Mouse (Mus musculus) intestine, embryonic 16.5 days (tissue): ENCODE measurements around the gene Ctsd. TPM values are rescaled to one million over a fixed set of nuclear protein-coding genes. Genes with fewer than 3 reads are reported as not detected.

ENCODE experiments used
- ATAC-seq: fragments of 200-750 bp; cut with Nextera tagmentation; 2 replicates; pipeline ENCODE4 v1.8.0; 2017; ENCODE audit warnings: moderate TSS enrichment, moderate library complexity
- H3K27ac ChIP-seq: fragments of 300-500 bp; sonication (generic); 2 replicates; pipeline ENCODE4 v1.5.1; 2014; ENCODE audit warnings: mild to moderate bottlenecking, low read length
- H3K27me3 ChIP-seq: fragments of 300-500 bp; sonication (generic); replicated peaks from 2 replicates; pipeline ENCODE4 v1.6.1; 2014; ENCODE audit warnings: low read length, control low read depth, mixed read lengths; ENCODE audit not compliant: control insufficient read depth, insufficient read depth
- H3K36me3 ChIP-seq: fragments of 300-500 bp; sonication (generic); 2 replicates; pipeline ENCODE4 v1.6.1; 2014; ENCODE audit warnings: low read length, control low read depth; ENCODE audit not compliant: control insufficient read depth, insufficient read depth
- H3K4me1 ChIP-seq: fragments of 300-500 bp; sonication (generic); 2 replicates; pipeline ENCODE4 v1.6.1; 2014; ENCODE audit warnings: low read length, control low read depth, mixed read lengths; ENCODE audit not compliant: control insufficient read depth, insufficient read depth
- H3K4me2 ChIP-seq: fragments of 300-500 bp; sonication (generic); 2 replicates; pipeline ENCODE4 v1.6.1; 2014; ENCODE audit warnings: low read depth, low read length, control low read depth
- H3K4me3 ChIP-seq: fragments of 300-500 bp; sonication (generic); 2 replicates; pipeline ENCODE4 v1.5.1; 2014; ENCODE audit warnings: mild to moderate bottlenecking, low read length
- H3K9ac ChIP-seq: fragments of 300-500 bp; sonication (generic); 2 replicates; pipeline ENCODE4 v1.6.1; 2014; ENCODE audit warnings: low read depth, low read length
- H3K9me3 ChIP-seq: fragments of 300-500 bp; sonication (generic); 2 replicates; pipeline ENCODE4 v1.6.1; 2016; ENCODE audit warnings: low read length, control low read depth; ENCODE audit not compliant: control insufficient read depth
- whole genome bisulfite sequencing: fragments of 180-500 bp; shearing (Covaris S2); extraction: QIAGEN DNeasy Blood & Tissue Kit; methylation state at CpG from one replicate; pipeline ENCODE4 v1.1.7; 2014; 5-methylcytosine and 5-hydroxymethylcytosine counted together
- polyA plus RNA-seq: library from polyadenylated mRNA; unstranded; fragments of >200 nt; fragmentation: Nextera tagmentation; extraction: Ambion mirVana; gene quantifications from 2 replicates; pipeline ENCODE4 v1.2.1, GENCODE M21; 2015

Ctsd gene
- polyA plus RNA-seq, 1 experiment from 2014 or later, result 395 TPM

DNA sequence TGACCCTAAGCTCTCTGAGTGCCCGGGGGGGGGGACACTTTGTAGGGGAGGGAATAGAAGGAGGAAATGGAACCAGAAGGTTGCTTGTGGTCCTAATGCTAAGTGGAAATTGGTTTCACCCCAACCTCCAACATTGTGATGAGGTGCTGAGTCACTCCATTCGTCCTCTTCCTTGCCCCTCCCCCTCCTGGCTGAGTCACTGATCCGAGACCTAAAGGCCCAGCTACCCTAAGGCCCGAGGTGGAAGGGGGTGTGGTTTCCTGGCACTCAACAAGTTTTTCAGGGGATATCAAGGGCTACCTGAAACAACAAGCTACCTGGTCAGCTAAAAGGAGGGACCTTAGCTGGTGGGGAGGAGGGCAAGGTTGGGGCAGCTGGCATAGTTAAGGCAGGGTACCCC is 5.4 kb upstream of the Ctsd start:
- 35% methylated on average over 4 of the region's 4 CpGs for WGBS
- Histone ChIP-seq H3K4me1 (peaks cover 1% of the 10 kb centered on the region; the same call in 1 of the 2 replicates), H3K9ac (no peak overlapping the region), H3K27me3 (no peaks in the 10 kb centered on the region), H3K27ac (no peak overlapping the region), H3K4me3 (no peak overlapping the region), H3K4me2 (no peak overlapping the region), H3K9me3 (no peaks in the 10 kb centered on the region), H3K36me3 (no peaks in the 10 kb centered on the region)
- no peak for ATAC-seq

DNA sequence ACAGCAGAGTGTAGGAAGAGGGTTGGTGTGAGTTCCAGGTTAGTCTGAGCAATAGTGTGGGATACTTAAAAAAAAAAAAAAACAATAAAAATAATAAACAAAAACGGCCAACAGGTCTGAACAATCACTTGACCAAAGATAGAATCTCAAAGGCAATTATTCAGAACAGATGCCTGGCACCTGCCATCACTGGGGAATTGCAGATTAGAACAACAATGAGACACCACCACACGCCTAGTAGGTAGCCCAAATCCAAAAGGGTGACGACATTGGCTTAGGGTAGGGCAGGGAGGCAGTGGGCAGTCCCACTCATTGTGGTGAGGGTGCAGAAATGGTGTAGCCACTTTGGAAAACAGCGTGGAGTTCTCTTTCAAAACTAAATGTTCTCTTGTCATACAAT is 3.8 kb upstream of the Ctsd start:
- no peak overlapping the region for H3K4me3 ChIP-seq
- 64% methylated on average over 4 of the region's 4 CpGs for WGBS
- H3K27me3 ChIP-seq, result no peaks in the 10 kb centered on the region
- no peak for ATAC-seq
- H3K9ac ChIP-seq, result no peak overlapping the region
- H3K4me2 ChIP-seq, result no peak overlapping the region
- H3K27ac ChIP-seq, result no peak overlapping the region
- no peaks in the 10 kb centered on the region for H3K9me3 ChIP-seq
- H3K36me3 ChIP-seq, result no peaks in the 10 kb centered on the region
- peaks cover 8% of the 10 kb centered on the region for H3K4me1 ChIP-seq

- Histone ChIP-seq H3K4me3 (no peak overlapping the region), H3K9ac (no peak overlapping the region), H3K4me2 (no peak overlapping the region), H3K36me3 (no peaks in the 10 kb centered on the region), H3K4me1 (peaks cover 13% of the 10 kb centered on the region), H3K9me3 (no peaks in the 10 kb centered on the region), H3K27ac (no peak overlapping the region), H3K27me3 (no peaks in the 10 kb centered on the region)
- ATAC-seq, result no peak
- WGBS, result 73% methylated on average over 3 of the region's 3 CpGs
Observed at GRCm38 (mm10) chr7:142391108-142391507, 3.3 kb upstream of the Ctsd start.

DNA sequence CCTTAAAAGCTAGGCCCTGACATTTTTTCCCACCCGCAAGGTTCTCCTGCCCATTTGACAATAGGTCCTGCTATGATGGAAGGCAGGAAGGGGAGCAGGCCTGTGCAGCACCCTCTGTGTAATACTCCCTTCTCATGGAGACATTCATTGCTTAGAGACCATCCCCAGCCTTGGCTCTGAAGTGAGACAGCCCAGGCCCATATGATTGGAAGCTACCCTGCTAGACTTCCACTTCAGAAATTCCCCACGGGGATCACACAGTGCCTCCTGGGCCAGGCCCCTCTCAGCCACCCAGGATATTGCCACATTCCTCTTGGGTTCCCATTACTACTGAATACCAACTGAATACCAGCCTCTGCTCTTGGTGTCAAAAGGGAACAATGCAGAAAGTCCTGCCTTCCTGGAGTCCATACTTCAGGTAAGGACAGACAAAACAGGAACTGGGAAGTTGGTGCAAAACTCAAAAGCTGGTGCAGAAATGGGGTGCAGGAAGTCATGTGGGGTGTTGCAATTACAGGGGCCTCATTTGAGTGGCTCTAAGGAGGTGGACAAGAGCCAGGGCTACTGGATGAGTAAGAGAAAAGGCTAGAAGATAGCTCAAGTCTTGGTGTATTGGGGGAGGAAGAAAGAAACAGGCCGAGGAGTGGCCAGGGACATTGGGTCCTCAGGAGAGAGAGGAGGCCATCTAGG is 2.3 kb upstream of the Ctsd start:
- Histone ChIP-seq H3K9ac (no peak overlapping the region), H3K4me1 (peaks cover 22% of the 10 kb centered on the region), H3K36me3 (peaks cover 2% of the 10 kb centered on the region; the same call in 1 of the 2 replicates), H3K27me3 (no peaks in the 10 kb centered on the region), H3K4me2 (no peak overlapping the region), H3K4me3 (no peak overlapping the region), H3K27ac (no peak overlapping the region), H3K9me3 (no peaks in the 10 kb centered on the region)
- WGBS, result 91% methylated on average over 3 of the region's 3 CpGs
- ATAC-seq, result no peak

DNA sequence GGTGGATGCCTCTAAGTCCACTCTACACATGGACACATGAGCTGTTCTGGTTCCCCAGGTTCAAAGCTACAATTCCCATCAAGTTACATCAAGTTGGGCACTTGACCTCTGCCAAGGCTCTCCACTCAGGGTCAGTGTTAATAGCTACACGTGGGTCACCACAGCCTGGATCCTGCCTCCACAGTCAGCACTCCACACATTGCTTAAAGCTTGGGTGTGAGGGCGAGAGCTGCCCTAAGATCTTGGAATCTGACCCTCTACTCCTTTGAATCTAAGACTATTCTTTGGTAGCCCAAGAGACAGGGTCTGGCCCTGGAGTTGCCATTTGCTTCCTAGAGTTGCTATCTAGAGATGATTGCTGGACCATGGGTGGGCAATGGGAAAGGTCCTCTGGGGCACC is 902 bp upstream of the Ctsd start:
- H3K4me3 ChIP-seq, result no peak overlapping the region
- no peak overlapping the region for H3K9ac ChIP-seq
- H3K36me3 ChIP-seq, result peaks cover 8% of the 10 kb centered on the region; the same call in 1 of the 2 replicates
- no peak for ATAC-seq
- peaks cover 22% of the 10 kb centered on the region for H3K4me1 ChIP-seq
- no peak overlapping the region; the same call in 1 of the 2 replicates for H3K27ac ChIP-seq
- WGBS, result 97% methylated on average over 2 of the region's 2 CpGs
- H3K4me2 ChIP-seq, result no peak overlapping the region
- no peaks in the 10 kb centered on the region for H3K9me3 ChIP-seq
- H3K27me3 ChIP-seq, result no peaks in the 10 kb centered on the region

GRCm38 (mm10) chr7:142388198-142388597 is 360 bp upstream of the Ctsd start:
- Histone ChIP-seq H3K4me2 (peak overlapping the region; percentile 93), H3K9ac (0 out of 2 replicates have a peak overlapping the region, but pooled peaks have one; percentile 5), H3K4me1 (peaks cover 22% of the 10 kb centered on the region), H3K36me3 (peaks cover 12% of the 10 kb centered on the region), H3K4me3 (peak overlapping the region; percentile 92), H3K9me3 (no peaks in the 10 kb centered on the region), H3K27ac (peak overlapping the region; percentile 81), H3K27me3 (no peaks in the 10 kb centered on the region)
- no peak for ATAC-seq
- WGBS, result 89% methylated on average over 1 of the region's 1 CpGs

GRCm38 (mm10) chr7:142386621-142387201 is 1.1 kb downstream of the Ctsd start:
- peak overlapping the region; percentile 52; the same call in 1 of the 2 replicates for H3K27ac ChIP-seq
- WGBS, result 37% methylated on average over 6 of the region's 6 CpGs
- peak overlapping the region; percentile 87 for H3K9ac ChIP-seq
- H3K4me3 ChIP-seq, result peak overlapping the region; percentile 92
- peaks cover 22% of the 10 kb centered on the region for H3K4me1 ChIP-seq
- no peaks in the 10 kb centered on the region for H3K27me3 ChIP-seq
- H3K36me3 ChIP-seq, result peaks cover 27% of the 10 kb centered on the region
- ATAC-seq, result peak; percentile 17; the same call in 1 of the 2 replicates
- no peaks in the 10 kb centered on the region for H3K9me3 ChIP-seq
- H3K4me2 ChIP-seq, result peak overlapping the region; percentile 93

DNA sequence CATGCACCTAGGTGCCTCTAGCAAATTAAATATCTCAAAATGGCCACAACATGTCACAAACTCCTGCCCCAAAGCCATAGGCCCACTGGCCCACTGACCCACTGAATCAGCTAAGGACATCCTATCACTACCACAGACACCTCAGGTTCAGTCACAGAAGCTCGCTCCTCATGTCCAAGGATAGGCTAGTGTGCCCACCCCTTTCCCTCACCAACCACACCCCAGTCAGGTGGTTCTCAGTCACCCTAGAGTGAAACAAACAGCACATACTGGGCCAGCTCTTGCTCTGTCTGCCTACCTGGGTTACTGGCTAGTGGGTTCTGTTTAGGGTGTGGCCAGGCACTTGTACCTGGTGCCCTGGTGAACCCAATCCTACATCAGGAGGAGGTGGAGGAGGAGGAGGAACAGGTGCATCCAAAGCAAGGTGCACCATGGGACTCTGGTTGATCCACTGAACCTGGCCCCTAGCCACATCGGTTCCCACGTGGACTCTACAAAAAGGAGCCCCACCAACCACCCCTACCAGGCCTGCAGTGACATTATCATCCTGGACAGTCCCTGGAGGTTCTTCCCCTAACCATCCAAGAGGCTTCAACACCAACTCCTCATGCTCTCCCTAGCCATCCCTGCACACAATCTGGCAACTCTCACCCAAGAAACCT is 2.0 kb downstream of the Ctsd start:
- Histone ChIP-seq H3K27me3 (no peaks in the 10 kb centered on the region), H3K36me3 (peaks cover 34% of the 10 kb centered on the region), H3K4me1 (peaks cover 22% of the 10 kb centered on the region), H3K9me3 (no peaks in the 10 kb centered on the region), H3K27ac (no peak overlapping the region), H3K4me2 (peak overlapping the region; percentile 93), H3K9ac (peak overlapping the region; percentile 87), H3K4me3 (peak overlapping the region; percentile 92)
- WGBS, result 77% methylated on average over 3 of the region's 3 CpGs
- no peak for ATAC-seq

DNA sequence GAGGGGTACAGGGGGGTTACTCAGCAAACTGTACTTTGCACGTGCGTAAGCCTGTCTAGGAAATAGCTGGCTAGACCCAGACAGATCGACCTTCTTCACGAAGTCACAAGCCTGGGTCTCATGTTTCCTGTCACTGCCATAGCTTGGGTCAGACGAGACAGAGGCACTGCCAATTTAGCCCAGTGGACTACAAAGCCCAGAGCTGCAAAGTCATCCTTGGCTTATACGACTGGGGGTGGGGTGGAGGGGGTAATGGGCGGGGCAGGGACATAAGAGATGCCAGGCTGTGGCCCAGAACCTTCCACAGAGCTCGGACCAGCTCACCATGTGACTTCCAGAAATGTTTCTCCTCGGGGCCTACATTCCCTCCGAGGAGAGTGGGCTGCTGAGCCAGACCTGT is 3.5 kb downstream of the Ctsd start:
- Histone ChIP-seq H3K36me3 (peaks cover 40% of the 10 kb centered on the region), H3K9ac (no peak overlapping the region), H3K9me3 (no peaks in the 10 kb centered on the region), H3K27me3 (no peaks in the 10 kb centered on the region), H3K4me2 (no peak overlapping the region), H3K27ac (no peak overlapping the region), H3K4me3 (no peak overlapping the region), H3K4me1 (peaks cover 22% of the 10 kb centered on the region)
- ATAC-seq, result no peak
- 84% methylated on average over 10 of the region's 10 CpGs for WGBS
